ENCODE assay signal across 8 mouse cellular contexts in the genomic region with DNA sequence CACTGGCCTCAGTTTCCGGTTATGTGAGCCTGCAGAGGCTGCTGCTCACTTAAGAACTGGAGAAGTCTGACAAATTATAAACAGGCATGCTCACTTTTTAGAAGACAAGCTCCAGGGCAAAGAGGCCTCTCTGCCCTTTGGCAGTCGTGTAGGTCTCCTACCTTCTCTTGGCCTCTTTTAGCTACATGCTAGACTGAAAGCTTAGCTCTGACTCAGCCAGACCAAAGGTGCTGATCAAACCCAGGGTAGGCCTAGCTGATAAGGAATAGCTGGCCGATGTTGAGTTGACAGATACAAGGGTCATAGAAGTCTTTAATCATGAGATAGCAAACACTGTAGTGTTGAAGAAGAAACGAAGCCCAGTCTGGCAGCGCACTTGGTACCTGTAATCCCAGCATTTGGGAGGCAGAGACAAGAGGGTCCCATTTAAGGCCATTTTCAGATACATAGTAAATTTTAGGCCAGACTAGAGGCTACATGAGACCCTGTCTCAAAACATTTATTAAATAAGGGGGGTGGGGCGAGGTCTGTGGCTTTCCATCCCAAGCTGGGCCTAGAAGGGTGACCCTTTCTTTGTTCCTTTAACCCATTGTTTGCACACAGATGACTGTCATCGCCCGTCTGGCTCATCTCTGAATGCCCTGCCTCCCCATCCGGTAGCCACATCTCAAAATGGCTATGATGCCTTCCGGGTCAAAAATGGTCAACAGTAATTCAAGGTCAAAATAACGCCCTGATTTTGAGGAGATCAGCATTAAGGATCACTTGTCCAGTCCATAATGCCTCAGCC.
DNase-seq lines count a peak whose midpoint lies in the region; ATAC-seq and TF ChIP-seq lines count a peak whose summit lies in the region.

No protein-coding gene starts in this region.

- WGBS in heart, embryonic 12.5 days, result 46% methylated on average over 11 of the region's 11 CpGs
- WGBS in hindbrain, embryonic 14.5 days, result 55% methylated on average over 11 of the region's 11 CpGs
- WGBS in midbrain, embryonic 11.5 days, result 60% methylated on average over 11 of the region's 11 CpGs

- H3K4me1 ChIP-seq in heart, embryonic 12.5 days (replicated peaks), result peaks cover 98% of the 10 kb centered on the region
- H3K4me1 ChIP-seq in G1E (ENCODE audit: insufficient read depth, low read depth, low read length), result peaks cover 94% of the 10 kb centered on the region
- peaks cover 92% of the 10 kb centered on the region for H3K4me1 ChIP-seq in hindbrain, embryonic 14.5 days (replicated peaks; ENCODE audit: control insufficient read depth, insufficient read depth, low read length)
- peaks cover 90% of the 10 kb centered on the region for H3K4me1 ChIP-seq in midbrain, embryonic 11.5 days (ENCODE audit: control insufficient read depth, insufficient read depth, low read length)

- TF ChIP-seq CTCF in G1E (IDR thresholded peaks at IDR 0.05; ENCODE audit: low read depth, low read length), result no peak

- no peak overlapping the region for H3K4me3 ChIP-seq in heart, embryonic 12.5 days
- H3K4me3 ChIP-seq in G1E (ENCODE audit: low read depth, low read length), result peak overlapping the region; percentile 57; the same call in 1 of the 2 replicates
- no peak overlapping the region for H3K4me3 ChIP-seq in hindbrain, embryonic 14.5 days (replicated peaks; ENCODE audit: low read length)
- no peak overlapping the region for H3K4me3 ChIP-seq in midbrain, embryonic 11.5 days (ENCODE audit: low read depth, low read length)

- peak; percentile 12; the same call in 1 of the 2 replicates for ATAC-seq in heart, embryonic 12.5 days (ENCODE audit: insufficient number of reproducible peaks, low FRiP score)
- ATAC-seq in G1E (ENCODE audit: extremely low read depth, insufficient number of reproducible peaks, low FRiP score, poor library complexity, severe bottlenecking), result peak; percentile 37
- ATAC-seq in hindbrain, embryonic 14.5 days (ENCODE audit: low FRiP score), result no peak
- no peak for ATAC-seq in midbrain, embryonic 11.5 days (ENCODE audit: low FRiP score)

- intact Hi-C loops in heart, postnatal 25 days (cut with DNase I), result loop anchor here (1.0 to 5.0 kb wide), 5 partner anchors 25 to 301 kb away; no protein-coding TSS in a partner anchor

- 0 out of 2 replicates have a peak overlapping the region, but pooled peaks have one; percentile 5 for H3K4me2 ChIP-seq in heart, embryonic 12.5 days
- H3K4me2 ChIP-seq in hindbrain, embryonic 14.5 days (replicated peaks), result no peak overlapping the region
- no peak overlapping the region for H3K4me2 ChIP-seq in midbrain, embryonic 11.5 days

- no peaks in the 10 kb centered on the region for H3K9me3 ChIP-seq in heart, embryonic 12.5 days (replicated peaks)
- no peaks in the 10 kb centered on the region for H3K9me3 ChIP-seq in G1E (replicated peaks)
- H3K9me3 ChIP-seq in hindbrain, embryonic 14.5 days (ENCODE audit: control insufficient read depth, low read length), result no peaks in the 10 kb centered on the region
- H3K9me3 ChIP-seq in midbrain, embryonic 11.5 days (ENCODE audit: control insufficient read depth, low read length), result no peaks in the 10 kb centered on the region

- peak overlapping the region; percentile 55 for H3K9ac ChIP-seq in heart, embryonic 12.5 days
- H3K9ac ChIP-seq in hindbrain, embryonic 14.5 days, result no peak overlapping the region
- no peak overlapping the region; the same call in 1 of the 2 replicates for H3K9ac ChIP-seq in midbrain, embryonic 11.5 days (ENCODE audit: low read length)

- H3K36me3 ChIP-seq in heart, embryonic 12.5 days, result no peaks in the 10 kb centered on the region
- peaks cover 58% of the 10 kb centered on the region for H3K36me3 ChIP-seq in G1E (replicated peaks)
- no peaks in the 10 kb centered on the region for H3K36me3 ChIP-seq in hindbrain, embryonic 14.5 days (replicated peaks; ENCODE audit: control insufficient read depth, insufficient read depth)
- H3K36me3 ChIP-seq in midbrain, embryonic 11.5 days (ENCODE audit: control insufficient read depth, insufficient read depth, low read length), result no peaks in the 10 kb centered on the region

- no peak for DNase-seq in heart, postnatal 25 days (ENCODE audit: low spot score)
- DNase-seq in G1E (ENCODE audit: low spot score) (peak; percentile 57), MN1 (ENCODE audit: low spot score) (no peak)
- no peak for DNase-seq in hindbrain, embryonic 14.5 days (ENCODE audit: low spot score)
- DNase-seq in midbrain, embryonic 11.5 days (ENCODE audit: low spot score, missing footprints), result peak; percentile 78
- DNase-seq in cerebellum, postnatal 14 days, result no peak
- DNase-seq in adrenal gland, adult 2 months, result no peak

- peak overlapping the region; percentile 70 for H3K27ac ChIP-seq in heart, embryonic 12.5 days (ENCODE audit: poor library complexity, severe bottlenecking)
- peak overlapping the region; percentile 55 for H3K27ac ChIP-seq in hindbrain, embryonic 14.5 days
- peak overlapping the region; percentile 17 for H3K27ac ChIP-seq in midbrain, embryonic 11.5 days (ENCODE audit: low read depth, low read length)

- H3K27me3 ChIP-seq in heart, embryonic 12.5 days (replicated peaks), result no peaks in the 10 kb centered on the region
- H3K27me3 ChIP-seq in G1E (ENCODE audit: insufficient read depth, low read length), result no peaks in the 10 kb centered on the region
- H3K27me3 ChIP-seq in hindbrain, embryonic 14.5 days (ENCODE audit: control insufficient read depth, insufficient read depth, low read length), result no peaks in the 10 kb centered on the region
- H3K27me3 ChIP-seq in midbrain, embryonic 11.5 days (ENCODE audit: control insufficient read depth, insufficient read depth, low read length), result no peaks in the 10 kb centered on the region

Comparison
In these comparisons a context has a peak if more than half of its experiments do, and no peak if none do; other contexts are left out.
1. ATAC-seq: peak in heart, embryonic 12.5 days (single experiment) and G1E (single experiment); none in hindbrain, embryonic 14.5 days (single experiment) and midbrain, embryonic 11.5 days (single experiment).
2. H3K27ac ChIP-seq: peak in every context shown above with its lines; median percentile 70 in heart, embryonic 12.5 days; 55 in hindbrain, embryonic 14.5 days; 17 in midbrain, embryonic 11.5 days.
3. DNase-seq: peak in G1E (single experiment) and midbrain, embryonic 11.5 days (single experiment); none in heart, postnatal 25 days (single experiment), hindbrain, embryonic 14.5 days (single experiment), MN1 (single experiment), cerebellum, postnatal 14 days (0 of 2) and adrenal gland, adult 2 months (single experiment).